18 mouse cellular contexts compared by ENCODE assay signal in the genomic region with DNA sequence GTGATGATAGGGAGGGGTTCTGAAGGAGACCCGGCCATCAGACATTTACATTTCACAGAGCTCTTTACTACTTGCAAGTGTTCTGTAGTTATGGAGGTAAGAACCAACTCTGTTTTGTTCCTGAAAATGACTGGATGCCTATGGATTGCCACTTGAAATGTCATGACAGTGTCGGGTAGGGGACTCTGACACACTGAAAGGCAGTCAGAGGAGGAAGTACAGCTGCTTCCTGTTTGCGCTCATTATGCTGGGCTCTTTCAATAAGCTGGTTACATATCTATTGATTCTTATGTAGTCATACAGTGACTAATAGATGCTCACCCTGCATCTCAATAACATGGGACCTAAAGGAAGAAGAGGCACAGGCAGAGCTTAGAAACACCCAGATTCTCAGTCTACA.
"Had no signal": no experiment of that assay in that cellular context is flagged by ENCODE, and none has a peak within 500 bp of the region (broad histone marks: within the 10 kb centered on the region; RNA-seq: fewer than 3 reads in every experiment).

No protein-coding gene starts in this region.

- H3K9ac ChIP-seq: midbrain, embryonic 12.5 days; neural tube, embryonic 13.5 days; neural tube, embryonic 15.5 days had no signal

- H3K4me3 ChIP-seq: midbrain, embryonic 10.5 days; midbrain, embryonic 12.5 days; myocyte; neural tube, embryonic 13.5 days; neural tube, embryonic 15.5 days had no signal

- H3K9me3 ChIP-seq: midbrain, embryonic 10.5 days; midbrain, embryonic 12.5 days; neural tube, embryonic 13.5 days; neural tube, embryonic 15.5 days had no signal

- H3K27ac ChIP-seq: midbrain, embryonic 10.5 days; midbrain, embryonic 12.5 days; neural tube, embryonic 13.5 days; neural tube, embryonic 15.5 days had no signal

- DNase-seq: lung, adult 2 months; lung, postnatal 10 days; lung, postnatal 4 days; midbrain, embryonic 14.5 days; retina, postnatal 1 day; right cerebral cortex, adult 18-20 months; right cerebral cortex, postnatal 25 days; right cerebral cortex, postnatal 4 days; spleen, adult 18-20 months; thymus, adult 18-20 months; thymus, postnatal 14 days; thymus, postnatal 36 days had no signal

- H3K4me1 ChIP-seq: midbrain, embryonic 10.5 days; midbrain, embryonic 12.5 days; neural tube, embryonic 13.5 days; neural tube, embryonic 15.5 days had no signal

- ATAC-seq: midbrain, embryonic 16.5 days had no signal

- H3K36me3 ChIP-seq: midbrain, embryonic 10.5 days; midbrain, embryonic 12.5 days; neural tube, embryonic 13.5 days; neural tube, embryonic 15.5 days had no signal

- H3K4me2 ChIP-seq: midbrain, embryonic 12.5 days; neural tube, embryonic 13.5 days; neural tube, embryonic 15.5 days had no signal

- H3K27me3 ChIP-seq: midbrain, embryonic 12.5 days; neural tube, embryonic 13.5 days; neural tube, embryonic 15.5 days had no signal
